Mouse (Mus musculus) urinary bladder, postnatal 4 days (tissue): ENCODE results near the gene Pi4ka.

Experiments used
- DNase-seq, 2 experiments: peaks; one replicate each; pipeline ENCODE4 v3.0.0; 2021 to 2022; ENCODE audit warnings: low spot score in 2 of 2

Gene Pi4ka

GRCm38 (mm10) chr16:17405736-17406443 is at the start of gene Pi4ka, which contains the start of gene Snap29:
Gene Pi4ka (minus strand): TSS chr16:17406314.
Gene Snap29 (plus strand): TSS chr16:17405986.
- DNase-seq, result peak; percentile 100

GRCm38 (mm10) chr16:17452373-17452715 is 46.2 kb upstream of the Pi4ka start:
- peak in 1 of 2 experiments; percentile 59 for DNase-seq

- peak; percentile 97 for DNase-seq
Measured at GRCm38 (mm10) chr16:17451541-17452372, 45.6 kb upstream of the Pi4ka start, which contains the start of gene Crkl. Gene Crkl (plus strand): TSS chr16:17451987.

GRCm38 (mm10) chr16:17432576-17432975 is 26.5 kb upstream of the Pi4ka start:
- no peak for DNase-seq

- DNase-seq, result no peak
Measured at GRCm38 (mm10) chr16:17423021-17423420, 16.9 kb upstream of the Pi4ka start.

GRCm38 (mm10) chr16:17410209-17410608 is 4.1 kb upstream of the Pi4ka start:
- no peak for DNase-seq

GRCm38 (mm10) chr16:17409046-17409445 is 2.9 kb upstream of the Pi4ka start:
- DNase-seq, result no peak

GRCm38 (mm10) chr16:17406512-17407231 is 558 bp upstream of the Pi4ka start:
- no peak for DNase-seq

- peak; percentile 54 to 65 for DNase-seq
Measured at GRCm38 (mm10) chr16:17405271-17405696, 830 bp downstream of the Pi4ka start.

- no peak for DNase-seq
Measured at GRCm38 (mm10) chr16:17402855-17403254, 3.3 kb downstream of the Pi4ka start.

- DNase-seq, result no peak
Measured at GRCm38 (mm10) chr16:17392784-17393183, 13.3 kb downstream of the Pi4ka start.

GRCm38 (mm10) chr16:17383594-17384326 is 22.4 kb downstream of the Pi4ka start:
- DNase-seq, result no peak

GRCm38 (mm10) chr16:17382306-17382705 is 23.8 kb downstream of the Pi4ka start:
- DNase-seq, result no peak

- no peak for DNase-seq
Measured at GRCm38 (mm10) chr16:17358787-17359186, 47.3 kb downstream of the Pi4ka start.

GRCm38 (mm10) chr16:17356031-17356430 is 50.1 kb downstream of the Pi4ka start:
- DNase-seq, result no peak

GRCm38 (mm10) chr16:17346766-17347165 is 59.3 kb downstream of the Pi4ka start:
- DNase-seq, result no peak

- no peak for DNase-seq
Measured at GRCm38 (mm10) chr16:17345813-17346155, 60.3 kb downstream of the Pi4ka start.

GRCm38 (mm10) chr16:17345141-17345812 is 60.8 kb downstream of the Pi4ka start:
- DNase-seq, result no peak

GRCm38 (mm10) chr16:17341847-17342246 is 64.3 kb downstream of the Pi4ka start:
- DNase-seq, result no peak

GRCm38 (mm10) chr16:17340705-17341104 is 65.4 kb downstream of the Pi4ka start:
- no peak for DNase-seq

- DNase-seq, result no peak
Measured at GRCm38 (mm10) chr16:17339701-17340100, 66.4 kb downstream of the Pi4ka start.
